Mouse (Mus musculus) right cerebral cortex, postnatal 10 days (tissue): ENCODE data around the gene Bub3.
A peak's percentile ranks its signal among the peaks of the same experiment; 100 is the strongest.

Experiments used
- DNase-seq, 2 experiments: peaks; one replicate each; pipeline ENCODE4 v3.0.0; 2021; ENCODE audit warnings: low spot score in 2 of 2

Gene Bub3

DNA sequence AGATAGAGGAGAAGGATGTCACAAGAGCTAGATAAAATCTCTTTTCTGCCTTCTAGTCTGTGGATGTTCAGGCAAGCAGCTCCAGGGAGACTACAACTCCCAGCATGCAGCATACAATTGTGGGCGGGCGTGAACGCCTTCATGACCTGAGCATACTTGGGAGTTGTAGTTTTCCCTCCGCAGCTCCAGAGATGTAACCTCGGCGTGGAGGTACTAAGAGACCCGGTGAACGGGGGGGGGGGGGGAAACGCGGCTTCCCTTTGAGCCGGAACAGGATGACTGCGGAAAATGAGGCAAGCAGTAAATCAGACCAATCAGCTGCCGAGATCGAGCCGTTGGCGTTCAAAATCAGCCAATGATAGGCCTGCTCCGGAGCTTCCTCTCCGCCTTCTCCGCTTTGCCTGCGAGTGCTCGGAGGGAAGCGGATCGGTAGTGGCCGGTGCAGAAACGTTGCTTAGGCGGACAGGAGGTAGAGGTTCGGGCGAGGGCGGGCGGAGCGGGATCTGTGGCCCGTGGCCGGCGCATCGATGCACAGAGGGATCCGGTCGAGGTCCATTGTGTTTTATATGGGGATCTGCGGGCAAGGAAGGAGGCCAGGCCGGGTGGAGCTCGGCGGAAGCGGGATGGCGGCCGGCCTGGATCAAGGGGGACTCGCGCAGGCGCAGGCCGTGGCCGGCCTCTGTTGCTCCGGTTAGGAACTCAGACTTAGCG lies at the start of gene Bub3:
Gene Bub3, plus strand, starts transcription at position 237 of the 711 bp plus-strand sequence.
- peak; percentile 96 to 97 for DNase-seq

GRCm38 (mm10) chr7:131539979-131540378 lies 20.0 kb upstream of the Bub3 start:
- DNase-seq: peak; percentile 84 to 90

GRCm38 (mm10) chr7:131541184-131542114 lies 18.6 kb upstream of the Bub3 start:
- no peak for DNase-seq

- DNase-seq: no peak
Observed at GRCm38 (mm10) chr7:131542115-131542871, 17.7 kb upstream of the Bub3 start, which contains the start of gene Hmx3. Gene Hmx3, plus strand, starts transcription at chr7:131542867.

DNA sequence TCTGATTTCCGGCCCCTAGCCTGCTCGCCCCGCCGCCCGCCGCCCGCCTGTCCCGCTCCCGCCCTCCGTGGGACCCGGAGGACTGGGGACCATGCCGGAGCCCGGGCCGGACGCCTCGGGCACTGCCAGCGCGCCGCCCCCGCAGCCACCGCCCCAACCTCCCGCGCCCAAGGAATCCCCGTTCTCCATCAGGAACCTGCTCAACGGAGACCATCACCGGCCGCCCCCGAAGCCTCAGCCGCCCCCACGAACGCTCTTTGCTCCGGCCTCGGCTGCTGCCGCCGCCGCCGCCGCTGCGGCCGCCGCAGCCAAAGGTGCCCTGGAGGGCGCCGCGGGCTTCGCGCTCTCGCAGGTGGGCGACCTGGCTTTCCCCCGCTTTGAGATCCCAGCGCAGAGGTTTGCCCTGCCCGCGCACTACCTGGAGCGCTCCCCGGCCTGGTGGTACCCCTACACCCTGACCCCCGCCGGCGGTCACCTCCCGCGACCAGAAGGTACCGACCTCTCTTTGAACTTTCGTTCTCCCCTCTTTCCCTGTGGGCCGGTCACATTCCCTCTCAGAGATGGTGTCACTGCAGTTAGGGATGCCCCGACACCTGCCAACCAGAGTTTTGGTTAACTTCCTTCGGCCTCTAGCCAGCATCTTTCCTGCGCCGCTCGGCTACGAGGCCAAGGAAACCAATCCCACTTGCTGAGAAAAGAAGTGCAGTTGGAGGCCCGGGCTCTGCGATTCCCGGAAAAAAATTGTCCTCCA lies 17.0 kb upstream of the Bub3 start:
- no peak for DNase-seq

DNA sequence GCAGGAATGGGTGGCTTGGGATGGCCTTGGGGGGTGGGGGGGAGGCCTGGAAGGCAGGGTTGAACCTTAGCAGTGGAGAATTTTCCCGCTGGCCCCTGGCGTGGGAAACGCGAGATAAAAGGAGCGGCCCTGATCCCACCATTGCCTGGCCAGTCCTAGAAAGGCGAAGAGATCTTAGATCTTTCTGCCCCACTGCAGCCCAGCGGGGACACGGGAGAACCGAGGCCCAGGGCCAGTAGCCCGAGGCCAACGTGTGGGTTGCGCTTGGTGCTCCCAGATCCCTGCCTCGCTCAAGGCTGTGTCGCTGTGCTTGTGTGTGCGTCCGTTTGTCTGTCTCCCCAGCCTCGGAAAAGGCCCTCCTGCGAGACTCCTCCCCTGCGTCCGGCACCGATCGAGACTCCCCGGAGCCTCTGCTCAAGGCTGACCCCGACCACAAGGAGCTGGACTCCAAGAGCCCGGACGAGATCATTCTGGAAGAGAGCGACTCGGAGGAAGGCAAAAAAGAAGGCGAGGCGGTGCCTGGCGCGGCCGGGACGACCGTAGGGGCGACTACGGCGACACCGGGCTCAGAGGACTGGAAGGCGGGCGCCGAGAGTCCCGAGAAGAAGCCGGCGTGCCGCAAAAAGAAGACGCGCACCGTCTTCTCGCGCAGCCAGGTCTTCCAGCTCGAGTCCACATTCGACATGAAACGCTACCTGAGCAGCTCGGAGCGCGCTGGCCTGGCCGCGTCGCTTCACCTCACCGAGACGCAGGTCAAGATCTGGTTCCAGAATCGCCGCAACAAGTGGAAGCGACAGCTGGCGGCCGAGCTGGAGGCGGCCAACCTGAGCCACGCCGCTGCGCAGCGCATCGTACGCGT lies 16.2 kb upstream of the Bub3 start:
- DNase-seq: no peak

GRCm38 (mm10) chr7:131544871-131545270 lies 15.2 kb upstream of the Bub3 start:
- no peak for DNase-seq

GRCm38 (mm10) chr7:131545701-131546385 lies 14.2 kb upstream of the Bub3 start:
- DNase-seq: no peak

GRCm38 (mm10) chr7:131546423-131546822 lies 13.6 kb upstream of the Bub3 start:
- DNase-seq: no peak

- no peak for DNase-seq
Observed at GRCm38 (mm10) chr7:131547481-131547880, 12.5 kb upstream of the Bub3 start.

DNA sequence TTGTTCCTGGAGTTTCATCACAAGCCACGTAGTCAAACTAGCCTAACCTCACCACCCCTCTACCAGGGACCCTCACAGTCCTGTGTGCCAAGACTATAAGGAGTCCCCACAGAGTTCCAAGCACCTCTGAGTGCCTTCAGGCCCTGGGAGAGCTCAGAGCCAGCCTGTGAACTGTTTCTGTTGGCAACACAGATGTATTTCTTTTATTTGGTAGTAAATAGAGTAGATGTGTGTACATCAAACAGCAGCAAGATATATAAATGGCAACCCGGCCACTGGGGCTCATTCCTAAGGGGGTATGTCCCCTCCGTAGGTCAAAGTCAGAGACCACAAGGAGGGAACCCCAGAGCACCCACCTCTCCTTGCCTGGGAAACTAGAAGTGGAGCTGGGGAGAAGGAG lies 11.5 kb upstream of the Bub3 start, which contains the start of gene Hmx2:
Gene Hmx2, plus strand, starts transcription at position 301 of the 400 bp plus-strand sequence.
- no peak for DNase-seq

DNA sequence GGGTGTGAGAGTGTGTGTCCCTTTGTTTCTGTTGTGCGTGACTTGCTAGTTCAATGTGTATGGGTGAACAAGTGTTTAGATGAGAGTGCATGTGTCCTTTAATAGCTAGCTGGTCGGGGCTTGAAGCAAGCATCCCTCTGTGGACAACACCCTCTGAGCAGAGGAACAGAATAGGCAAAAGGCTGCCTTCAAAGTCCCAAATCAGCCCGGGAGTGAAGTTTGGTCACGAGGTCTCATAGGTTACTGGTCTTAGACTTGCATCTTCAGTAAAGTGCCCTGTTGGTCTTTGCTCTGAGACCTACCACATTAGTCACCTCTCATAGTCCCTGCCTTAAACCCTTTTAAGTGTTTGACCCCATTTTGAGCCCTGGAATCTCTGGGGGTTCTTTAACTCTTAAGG lies 8.6 kb upstream of the Bub3 start:
- DNase-seq: no peak

- DNase-seq: no peak
Observed at GRCm38 (mm10) chr7:131551931-131552741, 7.9 kb upstream of the Bub3 start.

- DNase-seq: no peak
Observed at GRCm38 (mm10) chr7:131552781-131553180, 7.2 kb upstream of the Bub3 start.

DNA sequence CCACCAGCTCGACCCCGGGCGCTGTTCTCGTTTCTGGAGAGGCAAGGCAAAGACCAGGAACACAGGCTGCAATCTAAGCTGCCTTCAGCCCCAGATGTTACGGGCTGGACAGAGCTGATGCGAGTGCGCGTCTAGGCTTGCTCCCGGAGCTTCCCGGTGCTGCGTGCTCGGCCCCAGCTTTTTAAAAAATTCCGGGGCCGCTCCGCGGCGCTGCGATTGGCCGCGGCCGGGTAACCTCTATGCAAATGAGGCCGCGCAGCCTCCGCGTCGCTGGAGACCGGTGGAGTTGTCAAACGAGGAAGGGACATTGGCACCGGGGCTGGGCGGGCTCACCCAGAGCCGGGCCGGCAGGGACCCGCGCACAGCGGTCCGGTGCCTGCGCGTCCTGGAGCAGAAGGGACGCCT lies 6.2 kb upstream of the Bub3 start:
- no peak for DNase-seq

DNA sequence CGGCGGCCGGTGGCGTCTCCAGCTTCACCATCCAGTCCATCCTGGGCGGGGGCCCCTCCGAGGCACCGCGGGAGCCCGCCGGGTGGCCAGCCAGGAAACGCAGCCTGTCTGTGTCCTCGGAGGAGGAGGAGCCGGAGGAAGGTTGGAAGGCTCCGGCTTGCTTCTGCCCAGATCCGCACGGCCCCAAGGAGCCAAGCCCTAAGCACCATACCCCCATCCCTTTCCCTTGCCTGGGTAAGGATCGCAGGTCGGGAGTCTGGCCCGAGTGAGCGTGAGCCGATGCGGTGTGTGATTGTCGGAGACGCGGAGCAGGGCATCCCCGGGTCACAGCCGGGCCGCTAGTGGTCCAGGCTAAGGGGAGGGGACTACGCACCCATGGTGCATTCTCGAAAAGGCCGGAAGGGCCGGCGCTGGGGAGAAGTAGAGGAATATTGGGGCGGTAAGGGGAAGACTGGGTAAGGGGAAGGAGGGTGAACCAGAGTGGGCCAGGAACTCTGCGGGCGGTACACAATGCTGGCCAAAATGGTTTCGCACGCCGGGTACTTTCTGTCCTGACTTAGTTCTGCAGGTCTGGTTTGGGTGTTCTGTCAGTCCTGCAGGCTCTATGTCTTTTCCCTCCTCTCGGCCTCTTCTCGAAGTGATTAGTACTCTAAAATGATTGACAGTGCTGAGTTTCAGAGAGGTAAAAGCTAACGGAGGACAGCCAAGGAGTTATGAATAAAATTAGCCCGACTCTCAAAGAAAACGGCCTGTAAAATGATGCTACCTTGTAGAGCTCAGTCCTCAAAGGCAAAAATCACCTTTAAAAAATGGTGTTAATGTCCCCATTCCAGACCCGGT lies 5.5 kb upstream of the Bub3 start:
- no peak for DNase-seq

- DNase-seq: no peak
Observed at GRCm38 (mm10) chr7:131555301-131556081, 4.5 kb upstream of the Bub3 start.
